Mouse (Mus musculus): ENCODE data around the gene Ubd. TPM values are rescaled to one million over a fixed set of nuclear protein-coding genes. Genes with fewer than 3 reads are reported as not detected.

The Ubd gene
- polyA plus RNA-seq, 1 experiment = not detected

GRCm38 (mm10) chr17:37242198-37242597 is 48.5 kb downstream of the Ubd start:
- no peak for TF ChIP-seq GATA1 (IDR thresholded peaks at IDR 0.05; ENCODE audit: low read length)

Other genes starting within 250 kb of the Ubd start
- gene Ppp1r11, start 242.2 kb upstream of the Ubd start, polyA plus RNA-seq (2012) = 252 and 445 TPM in 2 replicates
- gene Znrd1, start 235.3 kb upstream of the Ubd start, polyA plus RNA-seq (2012) = 3.8 and 5.8 TPM in 2 replicates
- gene Znrd1as, start 235.3 kb upstream of the Ubd start, polyA plus RNA-seq (2012) = 0.26 and 0.56 TPM in 2 replicates
- not detected in 2 replicates for gene 2410137M14Rik, start 212.7 kb upstream of the Ubd start, polyA plus RNA-seq (2012)
- gene H2-M5, start 204.4 kb upstream of the Ubd start, polyA plus RNA-seq (2012) = not detected in 2 replicates
- gene Zfp57, start 192.7 kb upstream of the Ubd start, polyA plus RNA-seq (2012) = not detected in 2 replicates
- not detected in 2 replicates for gene Mog, start 170.5 kb upstream of the Ubd start, polyA plus RNA-seq (2012)
- gene Gabbr1, start 147.9 kb upstream of the Ubd start, polyA plus RNA-seq (2012) = 20.1 and 23.9 TPM in 2 replicates
- not detected in 2 replicates for gene Olfr90, start 105.4 kb upstream of the Ubd start, polyA plus RNA-seq (2012)
- gene Olfr91, start 95.6 kb upstream of the Ubd start, polyA plus RNA-seq (2012) = not detected in 2 replicates
- gene Olfr92, start 73.8 kb upstream of the Ubd start, polyA plus RNA-seq (2012) = not detected in 2 replicates
- gene Olfr93, start 32.4 kb upstream of the Ubd start, polyA plus RNA-seq (2012) = not detected in 2 replicates
- gene Olfr94, start 7.1 kb downstream of the Ubd start, polyA plus RNA-seq (2012) = not detected in 2 replicates
- not detected in 2 replicates for gene Olfr95, start 19.2 kb downstream of the Ubd start, polyA plus RNA-seq (2012)
- gene Olfr96, start 26.3 kb downstream of the Ubd start, polyA plus RNA-seq (2012) = not detected in 2 replicates
- not detected in 2 replicates for gene Olfr97, start 43.4 kb downstream of the Ubd start, polyA plus RNA-seq (2012)
- not detected in 2 replicates for gene Olfr98, start 69.9 kb downstream of the Ubd start, polyA plus RNA-seq (2012)
- not detected in 2 replicates for gene H2-M3, start 76.3 kb downstream of the Ubd start, polyA plus RNA-seq (2012)
- gene Olfr99, start 89.6 kb downstream of the Ubd start, polyA plus RNA-seq (2012) = not detected in 2 replicates
- not detected in 2 replicates for gene Olfr101, start 110.4 kb downstream of the Ubd start, polyA plus RNA-seq (2012)
- gene Olfr102, start 123.2 kb downstream of the Ubd start, polyA plus RNA-seq (2012) = not detected in 2 replicates
- not detected in 2 replicates for gene Olfr103, start 145.8 kb downstream of the Ubd start, polyA plus RNA-seq (2012)
- gene Olfr104-ps, start 165.7 kb downstream of the Ubd start, polyA plus RNA-seq (2012) = not detected in 2 replicates
- gene Olfr105-ps, start 185.1 kb downstream of the Ubd start, polyA plus RNA-seq (2012) = not detected in 2 replicates
- gene Olfr106-ps, start 196.5 kb downstream of the Ubd start, polyA plus RNA-seq (2012) = not detected in 2 replicates
- not detected in 2 replicates for gene Olfr107, start 205.3 kb downstream of the Ubd start, polyA plus RNA-seq (2012)

Measured in G1E-ER4 (cell line).